Mouse (Mus musculus) ES-E14 (cell line): ENCODE measurements at regions not wholly inside any gene's neighbourhood (a gene's known extent, or its start where the extent isn't known, plus 50 kb on each side); places are given as distances from the start of the nearest gene placed in this dataset.

Experiments used
- DNase-seq: peaks from one replicate; pipeline ENCODE4 v3.0.0-alpha.2; 2013; ENCODE audit warnings: low read depth, low spot score
- H3K27ac ChIP-seq: 2 replicates; pipeline ENCODE4 v1.5.1; 2012; ENCODE audit warnings: low read depth, mild to moderate bottlenecking, low read length, moderate library complexity, mixed read lengths; ENCODE audit not compliant: poor library complexity, insufficient read depth, severe bottlenecking
- H3K36me3 ChIP-seq: 2 replicates; pipeline ENCODE4 v1.6.1; 2012; ENCODE audit warnings: mild to moderate bottlenecking, low read length, moderate library complexity, mixed read lengths; ENCODE audit not compliant: control insufficient read depth, poor library complexity, insufficient read depth, severe bottlenecking
- H3K4me1 ChIP-seq, 2 experiments: fragments of 150-350 bp in 1 of 2; sonication (generic) in 1 of 2; 2 replicates each; pipeline ENCODE4 v1.6.1; 2012; ENCODE audit warnings: low read length in 2 of 2, mild to moderate bottlenecking in 1 of 2, mixed read lengths in 1 of 2; ENCODE audit not compliant: control insufficient read depth in 2 of 2, insufficient read depth in 2 of 2, poor library complexity in 1 of 2
- H3K4me3 ChIP-seq, 2 experiments: fragments of 150-350 bp in 1 of 2; sonication (generic) in 1 of 2; 2 replicates each; pipeline ENCODE4 v1.5.1; 2012; ENCODE audit warnings: low read length in 2 of 2, low read depth in 1 of 2, mild to moderate bottlenecking in 1 of 2, mixed read lengths in 1 of 2; ENCODE audit not compliant: insufficient read depth in 1 of 2, poor library complexity in 1 of 2, severe bottlenecking in 1 of 2
- H3K9ac ChIP-seq: 2 replicates; pipeline ENCODE4 v1.6.1; 2012; ENCODE audit warnings: low read depth, mild to moderate bottlenecking, low read length, mixed read lengths; ENCODE audit not compliant: poor library complexity, insufficient read depth, severe bottlenecking
- H3K9me3 ChIP-seq: fragments of 150-350 bp; sonication (generic); 2 replicates; pipeline ENCODE4 v1.6.1; 2012; ENCODE audit warnings: low read depth, mild to moderate bottlenecking, low read length; ENCODE audit not compliant: control insufficient read depth, insufficient read depth
- CHD2 ChIP-seq: IDR thresholded peaks from 2 replicates; pipeline ENCODE4 v1.6.1; 2014; ENCODE audit warnings: mild to moderate bottlenecking, low read depth, low read length, inconsistent platforms
- HCFC1 ChIP-seq: IDR thresholded peaks from 2 replicates; pipeline ENCODE4 v1.6.1; 2012; ENCODE audit warnings: low read length, inconsistent platforms, borderline replicate concordance; ENCODE audit not compliant: insufficient read depth
- MAFK ChIP-seq: IDR thresholded peaks from 2 replicates; pipeline ENCODE4 v1.6.1; 2014; ENCODE audit warnings: mild to moderate bottlenecking, low read depth, low read length, inconsistent platforms; ENCODE audit not compliant: insufficient read depth
- ZC3H11A ChIP-seq: IDR thresholded peaks from 2 replicates; pipeline ENCODE4 v1.6.1; 2012; ENCODE audit warnings: low read depth, mild to moderate bottlenecking, inconsistent platforms, low read length, borderline replicate concordance
- ZNF384 ChIP-seq: IDR thresholded peaks from 2 replicates; pipeline ENCODE4 v1.6.1; 2012; ENCODE audit warnings: low read depth, low read length, inconsistent platforms
- in situ Hi-C, 2 experiments: fragments of 600-800 bp; cut with MboI; formaldehyde crosslinking; loops; one replicate each; pipeline ENCODE4 v1.15.1; 2025; ENCODE audit warnings: low sequenced_read_pairs in 2 of 2, inconsistent platforms in 1 of 2; ENCODE audit not compliant: unreplicated experiment in 2 of 2

DNA sequence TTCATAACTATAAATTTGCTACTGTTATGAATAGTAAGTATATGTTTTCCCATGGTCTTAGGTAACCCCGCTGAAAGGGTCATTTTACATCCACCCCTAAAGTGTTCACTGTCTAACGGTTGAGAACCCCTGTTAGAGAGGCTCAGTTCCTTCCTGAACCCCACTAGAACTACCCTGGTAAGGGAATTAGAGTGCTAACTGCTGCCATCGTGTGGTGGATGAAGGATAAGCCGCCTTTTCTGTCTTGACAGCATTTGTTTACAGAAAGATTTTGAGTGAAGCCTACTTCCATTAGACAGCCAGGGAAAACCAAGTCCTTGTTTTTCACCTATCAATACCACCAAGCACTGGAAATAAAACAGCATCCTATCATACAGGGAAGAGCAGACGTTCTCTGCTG, 90.3 kb upstream of the Tbx22 start:
- Histone ChIP-seq H3K9ac (no peak overlapping the region), H3K4me1 (no peaks in the 10 kb centered on the region), H3K9me3 (no peaks in the 10 kb centered on the region), H3K27ac (no peak overlapping the region), H3K36me3 (no peaks in the 10 kb centered on the region), H3K4me3 (no peak overlapping the region)
- TF ChIP-seq ZC3H11A, result no peak
- no peak for TF ChIP-seq MAFK
- TF ChIP-seq CHD2, result no peak
- TF ChIP-seq HCFC1, result no peak
- no peak for TF ChIP-seq ZNF384
- in situ Hi-C loops, result no loop called here
- DNase-seq, result peak; percentile 16
